Mouse (Mus musculus) layer of hippocampus, postnatal 36 days (tissue): ENCODE measurements around the gene Ltv1. TPM values are rescaled to one million over a fixed set of nuclear protein-coding genes. Genes with fewer than 3 reads are reported as not detected.

ENCODE experiments used
- total RNA-seq, 2 experiments: library from RNA; stranded (reverse); gene quantifications; 2 replicates each; pipeline ENCODE4 v1.2.3; 2021

Ltv1 gene
- total RNA-seq, 2 experiments from 2014 or later, result 22.4 to 24.0 TPM

Other genes starting within 250 kb of the Ltv1 start
- gene Stx11, start 228.9 kb downstream of the Ltv1 start, total RNA-seq, result under 1 TPM; 0.15 to 0.23 TPM
- 1 to 10 TPM; 7.3 to 10.0 TPM for gene Sf3b5, start 187.8 kb downstream of the Ltv1 start, total RNA-seq
- gene Plagl1, start 132.7 kb downstream of the Ltv1 start, total RNA-seq, result 10 to 100 TPM; 23.7 to 26.6 TPM
- not detected for gene Zc2hc1b, start 15.1 kb downstream of the Ltv1 start, total RNA-seq